12 mouse cellular contexts compared by ENCODE assay signal in the genomic region with DNA sequence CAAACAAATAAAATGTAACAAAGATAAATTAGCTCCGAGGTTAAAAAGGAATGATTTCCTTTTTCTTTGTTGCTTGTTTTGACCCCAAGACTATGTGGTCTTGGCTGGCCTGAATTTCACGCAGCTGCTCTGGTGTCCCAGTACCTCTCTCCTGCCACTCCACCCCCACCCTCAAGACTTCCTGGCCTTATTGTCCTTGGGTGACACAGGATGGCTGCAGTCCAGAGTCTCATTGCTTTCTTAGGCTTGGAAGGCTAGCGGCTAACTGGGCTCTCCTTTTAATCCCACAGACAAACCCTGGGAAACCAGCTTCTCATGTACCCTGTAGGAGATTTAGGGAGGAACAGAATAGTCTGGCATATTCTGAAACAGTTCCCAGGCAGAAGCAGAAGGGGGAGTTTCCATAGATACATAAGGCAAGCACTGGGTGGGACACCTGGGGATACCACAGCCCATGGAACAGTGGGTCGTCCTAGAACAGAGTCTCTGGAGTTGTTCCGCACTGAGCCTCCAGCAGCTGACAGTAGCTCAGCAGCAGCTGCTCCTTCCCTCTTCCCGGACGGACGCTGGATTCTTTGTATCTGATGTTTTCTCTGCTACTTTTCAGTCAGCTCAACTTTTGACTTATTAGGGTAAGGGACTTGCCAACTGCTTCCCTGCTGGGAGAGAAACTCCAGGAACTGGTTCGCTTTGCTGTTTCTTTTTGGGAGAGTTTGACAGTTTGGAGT. TPM values are rescaled to one million over a fixed set of nuclear protein-coding genes. Genes with fewer than 3 reads are reported as not detected.
DNase-seq lines count a peak whose midpoint lies in the region; ATAC-seq and TF ChIP-seq lines count a peak whose summit lies in the region.
"Had no signal": no experiment of that assay in that cellular context is flagged by ENCODE, and none has a peak within 500 bp of the region (broad histone marks: within the 10 kb centered on the region; RNA-seq: fewer than 3 reads in every experiment).

No protein-coding gene starts in this region.

- H3K4me2 ChIP-seq in hindbrain, embryonic 15.5 days = no peak overlapping the region
- H3K4me2 ChIP-seq in hindbrain, embryonic 11.5 days (replicated peaks; ENCODE audit: low read depth, low read length) = no peak overlapping the region
- 0 out of 2 replicates have a peak overlapping the region, but pooled peaks have one; percentile 10 for H3K4me2 ChIP-seq in heart, embryonic 12.5 days

- H3K9me3 ChIP-seq in hindbrain, embryonic 15.5 days = no peaks in the 10 kb centered on the region
- H3K9me3 ChIP-seq in hindbrain, embryonic 11.5 days (ENCODE audit: control insufficient read depth, low read length) = no peaks in the 10 kb centered on the region
- H3K9me3 ChIP-seq in heart, embryonic 12.5 days (replicated peaks) = peaks cover 4% of the 10 kb centered on the region; the same call in 1 of the 2 replicates
- H3K9me3 ChIP-seq: midbrain, embryonic 10.5 days had no signal

- TF ChIP-seq POLR2A in lung, adult 2 months (IDR thresholded peaks at IDR 0.05; ENCODE audit: borderline replicate concordance, extremely low read depth, low read depth, low read length) = no peak

- WGBS in hindbrain, embryonic 15.5 days = 35% methylated on average over 9 of the region's 9 CpGs
- WGBS in hindbrain, embryonic 11.5 days = 48% methylated on average over 9 of the region's 9 CpGs
- 30% methylated on average over 9 of the region's 9 CpGs for WGBS in heart, embryonic 12.5 days
- WGBS in lung, adult 2 months = 22% methylated on average over 9 of the region's 9 CpGs

- no peak overlapping the region for H3K9ac ChIP-seq in hindbrain, embryonic 15.5 days
- H3K9ac ChIP-seq in hindbrain, embryonic 11.5 days (ENCODE audit: low read depth, low read length) = no peak overlapping the region
- H3K9ac ChIP-seq in heart, embryonic 12.5 days = peak overlapping the region; percentile 36; the same call in 1 of the 2 replicates

- no peak for DNase-seq in hindbrain, embryonic 11.5 days (ENCODE audit: low spot score)
- DNase-seq in ZHBTc4 (ENCODE audit: low read depth, low spot score) = peak; percentile 37
- DNase-seq in lung, adult 2 months = peak; percentile 10
- DNase-seq in layer of hippocampus, postnatal 36 days = no peak
- DNase-seq in ovary, postnatal 10 days (ENCODE audit: low spot score) = no peak
- no peak for DNase-seq in spleen, postnatal 36 days (ENCODE audit: low spot score in 2 of 2)
- DNase-seq: cerebellum, adult 9-10 months; right cerebral cortex, postnatal 14 days had no signal

- H3K27ac ChIP-seq in hindbrain, embryonic 15.5 days (replicated peaks) = peak overlapping the region; percentile 27; the same call in 1 of the 2 replicates
- no peak overlapping the region for H3K27ac ChIP-seq in hindbrain, embryonic 11.5 days (ENCODE audit: low read depth, low read length)
- H3K27ac ChIP-seq in heart, embryonic 12.5 days (ENCODE audit: poor library complexity, severe bottlenecking) = 0 out of 2 replicates have a peak overlapping the region, but pooled peaks have one; percentile 21
- H3K27ac ChIP-seq: midbrain, embryonic 10.5 days had no signal

- 0 out of 2 replicates have a peak, but pooled peaks cover 3% of the 10 kb centered on the region for H3K4me1 ChIP-seq in hindbrain, embryonic 15.5 days (replicated peaks)
- no peaks in the 10 kb centered on the region for H3K4me1 ChIP-seq in hindbrain, embryonic 11.5 days (replicated peaks; ENCODE audit: control insufficient read depth, insufficient read depth, low read length)
- H3K4me1 ChIP-seq in heart, embryonic 12.5 days (replicated peaks) = peaks cover 13% of the 10 kb centered on the region
- H3K4me1 ChIP-seq in lung, adult 2 months (ENCODE audit: control insufficient read depth, insufficient read depth, low read length) = peaks cover 9% of the 10 kb centered on the region

- H3K36me3 ChIP-seq in hindbrain, embryonic 15.5 days = no peaks in the 10 kb centered on the region
- no peaks in the 10 kb centered on the region for H3K36me3 ChIP-seq in hindbrain, embryonic 11.5 days (ENCODE audit: control insufficient read depth, insufficient read depth, low read length)
- no peaks in the 10 kb centered on the region for H3K36me3 ChIP-seq in heart, embryonic 12.5 days
- H3K36me3 ChIP-seq: midbrain, embryonic 10.5 days had no signal

- H3K27me3 ChIP-seq in hindbrain, embryonic 15.5 days = no peaks in the 10 kb centered on the region
- H3K27me3 ChIP-seq in hindbrain, embryonic 11.5 days (ENCODE audit: control insufficient read depth, insufficient read depth, low read length) = no peaks in the 10 kb centered on the region
- no peaks in the 10 kb centered on the region for H3K27me3 ChIP-seq in heart, embryonic 12.5 days (replicated peaks)

- no peak overlapping the region for H3K4me3 ChIP-seq in hindbrain, embryonic 15.5 days
- H3K4me3 ChIP-seq in hindbrain, embryonic 11.5 days (ENCODE audit: low read depth, low read length) = no peak overlapping the region
- no peak overlapping the region for H3K4me3 ChIP-seq in heart, embryonic 12.5 days
- H3K4me3 ChIP-seq in lung, adult 2 months (replicated peaks; ENCODE audit: extremely low read depth, low read depth, low read length) = no peak overlapping the region
- H3K4me3 ChIP-seq: midbrain, embryonic 10.5 days had no signal

- TF ChIP-seq CTCF in lung, adult 2 months (IDR thresholded peaks at IDR 0.05; ENCODE audit: insufficient read depth, low read length) = no peak

- no peak for ATAC-seq in hindbrain, embryonic 15.5 days (ENCODE audit: low FRiP score, low read depth)
- ATAC-seq in hindbrain, embryonic 11.5 days (ENCODE audit: low FRiP score) = no peak
- no peak for ATAC-seq in heart, embryonic 12.5 days (ENCODE audit: insufficient number of reproducible peaks, low FRiP score)
- ATAC-seq: forebrain, embryonic 14.5 days had no signal

RNA-seq across cellular contexts. Expression of gene Ubtf, which starts 15.6 kb away (rescaled TPM):
- polyA plus RNA-seq in hindbrain, embryonic 15.5 days (2015; fragmentation: Nextera tagmentation; extraction: Ambion mirVana) = 77.7 and 85.0 TPM in 2 replicates
- polyA plus RNA-seq in hindbrain, embryonic 11.5 days (2014; fragmentation: Nextera tagmentation; extraction: Ambion mirVana) = 82.1 and 83.4 TPM in 2 replicates
- polyA plus RNA-seq in heart, embryonic 12.5 days (2016; fragmentation: Nextera tagmentation; extraction: Ambion mirVana) = 65.4 and 68.6 TPM in 2 replicates
- 23.9 and 27.7 TPM in 2 replicates for polyA plus RNA-seq in lung, adult 2 months (2012; rRNA removed)
- total RNA-seq in layer of hippocampus, postnatal 36 days (2021) = 100 to 1,000 TPM; 127 to 128 TPM

RNA-seq across cellular contexts. Expression of gene Slc4a1, which starts 30.9 kb away (rescaled TPM):
- 2.4 and 3.4 TPM in 2 replicates for polyA plus RNA-seq in hindbrain, embryonic 15.5 days (2015; fragmentation: Nextera tagmentation; extraction: Ambion mirVana)
- polyA plus RNA-seq in hindbrain, embryonic 11.5 days (2014; fragmentation: Nextera tagmentation; extraction: Ambion mirVana) = 25.8 and 28.1 TPM in 2 replicates
- 114 and 116 TPM in 2 replicates for polyA plus RNA-seq in heart, embryonic 12.5 days (2016; fragmentation: Nextera tagmentation; extraction: Ambion mirVana)
- polyA plus RNA-seq in lung, adult 2 months (2012; rRNA removed) = 1.1 and 1.2 TPM in 2 replicates
- total RNA-seq in layer of hippocampus, postnatal 36 days (2021) = under 1 TPM; 0.10 to 0.15 TPM

RNA-seq across cellular contexts. Expression of gene Atxn7l3, which starts 38.7 kb away (rescaled TPM):
- 30.2 and 31.4 TPM in 2 replicates for polyA plus RNA-seq in hindbrain, embryonic 15.5 days (2015; fragmentation: Nextera tagmentation; extraction: Ambion mirVana)
- 17.5 and 22.0 TPM in 2 replicates for polyA plus RNA-seq in hindbrain, embryonic 11.5 days (2014; fragmentation: Nextera tagmentation; extraction: Ambion mirVana)
- 10.9 and 11.8 TPM in 2 replicates for polyA plus RNA-seq in heart, embryonic 12.5 days (2016; fragmentation: Nextera tagmentation; extraction: Ambion mirVana)
- 33.1 and 38.8 TPM in 2 replicates for polyA plus RNA-seq in lung, adult 2 months (2012; rRNA removed)
- total RNA-seq in layer of hippocampus, postnatal 36 days (2021) = 100 to 1,000 TPM; 172 to 173 TPM

RNA-seq across cellular contexts. Expression of gene Tmub2, which starts 50.4 kb away (rescaled TPM):
- polyA plus RNA-seq in hindbrain, embryonic 15.5 days (2015; fragmentation: Nextera tagmentation; extraction: Ambion mirVana) = 80.4 and 83.3 TPM in 2 replicates
- 64.0 and 65.2 TPM in 2 replicates for polyA plus RNA-seq in hindbrain, embryonic 11.5 days (2014; fragmentation: Nextera tagmentation; extraction: Ambion mirVana)
- 35.7 and 38.9 TPM in 2 replicates for polyA plus RNA-seq in heart, embryonic 12.5 days (2016; fragmentation: Nextera tagmentation; extraction: Ambion mirVana)
- 46.3 and 53.4 TPM in 2 replicates for polyA plus RNA-seq in lung, adult 2 months (2012; rRNA removed)
- total RNA-seq in layer of hippocampus, postnatal 36 days (2021) = 10 to 100 TPM; 64.2 to 64.8 TPM

RNA-seq across cellular contexts. Expression of gene Rundc3a, which starts 58.1 kb away (rescaled TPM):
- 135 and 149 TPM in 2 replicates for polyA plus RNA-seq in hindbrain, embryonic 15.5 days (2015; fragmentation: Nextera tagmentation; extraction: Ambion mirVana)
- 43.3 and 47.8 TPM in 2 replicates for polyA plus RNA-seq in hindbrain, embryonic 11.5 days (2014; fragmentation: Nextera tagmentation; extraction: Ambion mirVana)
- polyA plus RNA-seq in heart, embryonic 12.5 days (2016; fragmentation: Nextera tagmentation; extraction: Ambion mirVana) = 1.7 and 1.8 TPM in 2 replicates
- 1.9 and 2.8 TPM in 2 replicates for polyA plus RNA-seq in lung, adult 2 months (2012; rRNA removed)
- total RNA-seq in layer of hippocampus, postnatal 36 days (2021) = 100 to 1,000 TPM; 455 to 507 TPM

Comparison
In these comparisons a context has a peak if more than half of its experiments do, and no peak if none do; other contexts are left out.
1. DNase-seq: peak in ZHBTc4 (single experiment) and lung, adult 2 months (single experiment); none in hindbrain, embryonic 11.5 days (single experiment), layer of hippocampus, postnatal 36 days (0 of 2), ovary, postnatal 10 days (single experiment) and spleen, postnatal 36 days (0 of 2).